Mouse (Mus musculus) lung, postnatal 0 days (tissue): ENCODE results near the gene Fam118b. TPM values are rescaled to one million over a fixed set of nuclear protein-coding genes. Genes with fewer than 3 reads are reported as not detected.

Experiments
- ATAC-seq: fragments of 200-750 bp; cut with Nextera tagmentation; 2 replicates; pipeline ENCODE4 v1.8.0; 2017; ENCODE audit warnings: moderate library complexity
- DNase-seq: peaks from one replicate; pipeline ENCODE4 v3.0.0-alpha.2; 2016; ENCODE audit warnings: low spot score
- H3K27ac ChIP-seq: fragments of 300-500 bp; sonication (generic); 2 replicates; pipeline ENCODE4 v1.5.1; 2014; ENCODE audit warnings: antibody characterized with exemption, mild to moderate bottlenecking, low read length, mixed read lengths
- H3K27me3 ChIP-seq: fragments of 300-500 bp; sonication (generic); replicated peaks from 2 replicates; pipeline ENCODE4 v1.6.1; 2014; ENCODE audit warnings: low read length, mixed read lengths; ENCODE audit not compliant: insufficient read depth
- H3K36me3 ChIP-seq: fragments of 300-500 bp; sonication (generic); 2 replicates; pipeline ENCODE4 v1.6.1; 2014; ENCODE audit warnings: low read length, mixed read lengths; ENCODE audit not compliant: insufficient read depth
- H3K4me1 ChIP-seq: fragments of 300-500 bp; sonication (generic); 2 replicates; pipeline ENCODE4 v1.6.1; 2014; ENCODE audit warnings: antibody characterized with exemption, low read depth, low read length, mixed read lengths; ENCODE audit not compliant: insufficient read depth
- H3K4me2 ChIP-seq: fragments of 300-500 bp; sonication (generic); replicated peaks from 2 replicates; pipeline ENCODE4 v1.6.1; 2014; ENCODE audit warnings: low read depth, mild to moderate bottlenecking, low read length, moderate library complexity, mixed read lengths
- H3K4me3 ChIP-seq: fragments of 300-500 bp; sonication (generic); 2 replicates; pipeline ENCODE4 v1.5.1; 2014; ENCODE audit warnings: low read depth, low read length
- H3K9ac ChIP-seq: fragments of 300-500 bp; sonication (generic); replicated peaks from 2 replicates; pipeline ENCODE4 v1.6.1; 2014; ENCODE audit warnings: low read depth, mild to moderate bottlenecking
- H3K9me3 ChIP-seq: fragments of 300-500 bp; sonication (generic); 2 replicates; pipeline ENCODE4 v1.6.1; 2016; ENCODE audit warnings: low read length, mixed read lengths
- CTCF ChIP-seq: IDR thresholded peaks from 2 replicates; pipeline ENCODE4 v1.5.1; 2016; ENCODE audit warnings: antibody characterized with exemption, mild to moderate bottlenecking
- EP300 ChIP-seq: IDR thresholded peaks from 2 replicates; pipeline ENCODE4 v1.6.1; 2016; ENCODE audit warnings: antibody characterized with exemption, mild to moderate bottlenecking, control low read depth
- WGBS: fragments of 180-500 bp; shearing (Covaris S2); extraction: QIAGEN DNeasy Blood & Tissue Kit; methylation state at CpG from one replicate; pipeline ENCODE4 v1.1.7; 2014; 5-methylcytosine and 5-hydroxymethylcytosine counted together
- polyA plus RNA-seq: library from polyadenylated mRNA; unstranded; fragments of >200 nt; fragmentation: Nextera tagmentation; extraction: Ambion mirVana; gene quantifications from 2 replicates; pipeline ENCODE4 v1.2.1, GENCODE M21; 2015

Fam118b gene
- polyA plus RNA-seq, 1 experiment from 2014 or later, result 25.8 TPM

DNA sequence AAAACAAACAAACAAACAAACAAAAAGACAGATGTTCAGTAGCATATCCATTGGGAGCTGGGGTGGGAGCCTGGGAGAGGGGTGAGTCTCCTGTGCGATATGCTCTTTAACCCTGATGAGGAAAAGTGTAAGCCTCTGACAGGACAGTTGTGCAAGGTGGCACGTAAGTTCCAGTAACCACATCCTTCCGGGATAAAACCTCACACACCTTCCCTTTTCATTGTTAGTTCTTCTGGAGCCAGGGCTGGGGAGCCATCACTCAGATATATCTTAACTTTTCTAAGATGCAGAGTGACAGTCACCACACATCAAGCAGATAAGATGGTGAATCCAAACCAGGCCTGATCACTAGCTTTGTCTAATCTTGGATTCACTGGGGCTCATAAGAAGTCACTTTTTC lies 73.6 kb downstream of the Fam118b start:
- TF ChIP-seq CTCF, result no peak
- TF ChIP-seq EP300, result no peak
- no peak overlapping the region for H3K4me3 ChIP-seq
- DNase-seq, result no peak
- H3K4me2 ChIP-seq, result no peak overlapping the region
- no peak overlapping the region for H3K9ac ChIP-seq
- no peak overlapping the region for H3K27ac ChIP-seq
- ATAC-seq, result no peak
- no peaks in the 10 kb centered on the region for H3K27me3 ChIP-seq
- H3K9me3 ChIP-seq, result no peaks in the 10 kb centered on the region
- no peaks in the 10 kb centered on the region for H3K4me1 ChIP-seq
- 0 out of 2 replicates have a peak, but pooled peaks cover 6% of the 10 kb centered on the region for H3K36me3 ChIP-seq
- WGBS, result 82% methylated on average over 3 of the region's 3 CpGs

DNA sequence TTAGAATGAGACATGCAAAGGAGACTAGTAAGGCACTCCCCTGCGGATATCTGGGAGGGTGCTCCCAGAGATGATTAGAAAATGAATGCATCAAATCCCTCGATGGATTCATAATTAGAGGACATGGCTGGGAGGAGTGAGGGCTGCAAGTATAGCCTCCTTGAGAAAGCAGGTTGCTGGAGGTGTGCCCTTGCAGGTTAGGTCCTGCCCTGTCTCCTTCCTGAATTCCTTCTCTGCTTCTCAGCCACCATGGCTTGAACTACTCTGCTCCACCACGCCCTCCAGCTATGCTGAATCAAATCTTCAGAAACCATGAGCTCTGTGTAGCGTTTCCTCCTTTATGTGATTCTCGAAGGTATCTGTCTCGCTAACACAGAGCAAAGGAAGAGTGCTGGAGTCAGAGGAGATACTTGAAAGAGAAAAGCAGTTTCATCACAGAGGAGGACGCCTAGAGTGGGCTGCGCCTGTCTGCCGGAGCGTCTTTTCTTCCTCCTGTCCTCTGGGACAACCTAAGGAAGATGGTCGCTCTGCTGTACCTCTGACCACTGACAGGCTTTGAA lies 74.5 kb downstream of the Fam118b start:
- no peak overlapping the region for H3K9ac ChIP-seq
- DNase-seq (no peak), ATAC-seq (no peak)
- H3K4me1 ChIP-seq, result no peaks in the 10 kb centered on the region
- 0 out of 2 replicates have a peak, but pooled peaks cover 6% of the 10 kb centered on the region for H3K36me3 ChIP-seq
- H3K27ac ChIP-seq, result no peak overlapping the region
- no peaks in the 10 kb centered on the region for H3K27me3 ChIP-seq
- H3K9me3 ChIP-seq, result no peaks in the 10 kb centered on the region
- no peak overlapping the region for H3K4me3 ChIP-seq
- TF ChIP-seq CTCF, result no peak
- no peak for TF ChIP-seq EP300
- H3K4me2 ChIP-seq, result no peak overlapping the region
- 90% methylated on average over 11 of the region's 11 CpGs for WGBS

DNA sequence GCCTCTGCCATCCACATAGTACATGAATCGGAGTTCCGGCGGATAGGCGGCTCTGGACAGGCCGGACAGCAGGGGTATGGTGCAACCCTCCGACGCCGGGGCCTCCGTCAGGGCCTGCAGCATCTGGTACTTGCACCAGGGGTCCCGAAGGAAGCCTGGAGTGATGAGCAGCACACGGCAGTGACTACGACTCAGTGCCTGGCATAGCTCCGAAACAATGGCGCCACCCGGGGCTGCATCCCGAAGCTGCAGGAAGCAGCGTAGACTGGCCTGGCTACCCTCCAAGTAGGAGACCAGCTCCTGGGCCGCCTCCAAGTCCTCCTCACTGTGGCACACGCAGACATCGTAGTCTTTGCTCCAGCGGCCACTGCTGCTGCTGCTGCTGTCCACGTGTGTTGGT lies 78.9 kb downstream of the Fam118b start:
- 0 out of 2 replicates have a peak, but pooled peaks cover 6% of the 10 kb centered on the region for H3K36me3 ChIP-seq
- peak; percentile 62 for ATAC-seq
- 55% methylated on average over 22 of the region's 22 CpGs for WGBS

DNA sequence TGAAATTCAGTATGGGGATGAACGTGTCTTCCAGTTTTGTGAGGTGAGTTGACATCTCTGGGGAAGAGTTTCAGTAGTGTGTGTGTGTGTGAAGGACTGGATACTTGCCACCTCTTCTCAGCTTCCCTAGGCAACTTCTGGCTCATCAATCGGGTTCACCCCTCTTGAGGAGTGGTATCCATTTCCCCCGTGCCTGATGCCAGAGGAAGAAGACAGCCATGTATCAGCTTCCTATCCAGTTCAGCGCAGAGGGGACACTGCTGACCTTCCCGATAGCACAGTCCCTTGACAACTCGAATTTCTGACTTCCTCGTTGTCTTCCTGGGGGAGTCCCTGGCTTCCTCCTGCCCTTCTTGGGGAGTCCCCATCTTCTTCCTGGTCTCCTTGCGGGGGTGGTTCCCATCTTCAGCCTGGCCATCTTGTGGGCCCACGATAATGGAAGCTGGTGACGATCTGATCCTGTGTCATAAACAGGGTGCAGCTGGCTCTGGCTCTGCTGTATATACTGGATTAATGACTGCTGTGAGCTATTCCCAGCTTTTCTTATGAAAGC lies 80.2 kb downstream of the Fam118b start:
- Histone ChIP-seq H3K4me1 (no peaks in the 10 kb centered on the region), H3K9ac (no peak overlapping the region), H3K27ac (no peak overlapping the region), H3K4me3 (no peak overlapping the region), H3K4me2 (no peak overlapping the region), H3K27me3 (no peaks in the 10 kb centered on the region), H3K9me3 (no peaks in the 10 kb centered on the region), H3K36me3 (0 out of 2 replicates have a peak, but pooled peaks cover 6% of the 10 kb centered on the region)
- DNase-seq (peak; percentile 39), ATAC-seq (peak; percentile 46; the same call in 1 of the 2 replicates)
- TF ChIP-seq CTCF (no peak), EP300 (no peak)
- 80% methylated on average over 10 of the region's 10 CpGs for WGBS

More for the DNA sequence above, 78.9 kb downstream of the Fam118b start:
- no peak overlapping the region for H3K4me3 ChIP-seq
- H3K9ac ChIP-seq, result no peak overlapping the region
- H3K9me3 ChIP-seq, result no peaks in the 10 kb centered on the region
- no peak overlapping the region for H3K4me2 ChIP-seq
- no peak for TF ChIP-seq EP300
- peak; percentile 35 for TF ChIP-seq CTCF
- DNase-seq, result peak; percentile 55
- H3K27me3 ChIP-seq, result no peaks in the 10 kb centered on the region
- H3K4me1 ChIP-seq, result no peaks in the 10 kb centered on the region
- H3K27ac ChIP-seq, result no peak overlapping the region

DNA sequence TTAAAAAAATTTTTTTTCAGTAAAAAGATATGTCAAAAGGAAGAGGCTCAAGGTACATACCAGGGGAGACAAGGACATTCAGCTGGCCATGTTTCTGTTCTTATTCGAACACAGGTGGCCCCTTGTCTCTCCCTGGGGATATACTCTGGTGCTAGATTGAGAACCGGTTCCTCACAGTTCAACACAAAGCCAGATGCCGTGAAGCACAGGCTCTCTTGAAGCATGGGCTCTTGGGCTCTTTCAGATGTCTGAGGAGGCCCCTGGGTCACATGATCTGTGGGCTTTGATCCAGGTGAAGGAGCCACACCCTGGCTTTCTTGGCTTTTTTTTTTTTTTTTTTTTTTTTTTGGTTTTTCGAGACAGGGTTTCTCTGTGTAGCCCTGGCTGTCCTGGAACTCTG lies 81.2 kb downstream of the Fam118b start:
- TF ChIP-seq CTCF (no peak), EP300 (no peak)
- H3K4me1 ChIP-seq, result no peaks in the 10 kb centered on the region
- DNase-seq, result peak; percentile 31
- ATAC-seq, result peak; percentile 30; the same call in 1 of the 2 replicates
- no peaks in the 10 kb centered on the region for H3K27me3 ChIP-seq
- 0 out of 2 replicates have a peak, but pooled peaks cover 6% of the 10 kb centered on the region for H3K36me3 ChIP-seq
- H3K4me2 ChIP-seq, result no peak overlapping the region
- no peak overlapping the region for H3K27ac ChIP-seq
- H3K9ac ChIP-seq, result no peak overlapping the region
- WGBS, result 48% methylated on average over 3 of the region's 4 CpGs
- no peak overlapping the region for H3K4me3 ChIP-seq
- H3K9me3 ChIP-seq, result no peaks in the 10 kb centered on the region

DNA sequence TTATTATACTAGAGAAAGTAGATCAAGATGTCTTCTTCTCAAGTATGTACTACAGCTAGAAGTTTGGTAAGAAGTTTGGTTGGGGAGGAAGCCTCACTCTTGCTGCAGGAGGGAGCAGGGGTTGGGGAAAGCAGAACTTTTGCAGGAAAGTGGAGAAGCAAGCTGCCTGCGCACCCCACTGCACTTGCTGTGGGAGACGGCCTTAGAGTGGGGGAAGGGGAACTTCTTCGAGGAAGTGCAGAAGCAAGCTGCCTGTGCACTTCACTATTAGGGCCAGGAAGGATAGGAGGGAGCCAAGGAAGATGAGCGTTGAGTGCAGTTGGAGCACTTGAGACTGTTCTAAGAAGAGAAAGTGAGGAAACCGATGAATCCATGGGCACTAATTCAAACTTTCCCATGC lies 84.2 kb downstream of the Fam118b start:
- Histone ChIP-seq H3K36me3 (no peaks in the 10 kb centered on the region), H3K27me3 (no peaks in the 10 kb centered on the region), H3K9ac (no peak overlapping the region), H3K9me3 (no peaks in the 10 kb centered on the region), H3K4me3 (no peak overlapping the region), H3K27ac (no peak overlapping the region), H3K4me1 (no peaks in the 10 kb centered on the region), H3K4me2 (no peak overlapping the region)
- ATAC-seq (no peak), DNase-seq (peak; percentile 11)
- TF ChIP-seq EP300 (no peak), CTCF (no peak)
- 67% methylated on average over 5 of the region's 5 CpGs for WGBS
